Mouse (Mus musculus): Measurements from ENCODE around the gene Exosc3. TPM values are rescaled to one million over a fixed set of nuclear protein-coding genes. Genes with fewer than 3 reads are reported as not detected.

Exosc3 gene
- polyA plus RNA-seq, 1 experiment from 2014 or later = 67.8 TPM

DNA sequence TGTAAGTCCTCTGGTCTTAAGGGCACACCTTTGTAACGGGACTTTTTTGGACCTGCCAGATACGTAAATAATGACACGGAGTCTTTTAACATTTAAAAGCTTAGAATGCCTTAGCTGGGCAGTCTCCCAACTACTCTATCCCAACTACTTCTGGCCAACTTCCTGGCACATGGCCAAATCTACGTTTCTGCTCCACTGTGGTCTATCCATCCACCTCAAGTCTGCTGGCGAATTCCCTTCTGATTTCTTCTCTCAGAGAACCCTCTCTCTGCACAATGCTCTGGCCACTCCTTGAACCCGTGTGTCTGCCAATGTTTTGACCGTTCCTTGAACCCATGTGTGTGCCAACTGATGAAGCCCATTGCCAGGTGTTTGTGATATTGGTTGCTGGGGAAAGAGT, 11.4 kb downstream of the Exosc3 start:
- WGBS = 90% methylated on average over 7 of the region's 7 CpGs
- no peak overlapping the region for H3K4me3 ChIP-seq
- H3K4me1 ChIP-seq = no peaks in the 10 kb centered on the region
- no peaks in the 10 kb centered on the region for H3K36me3 ChIP-seq
- H3K9ac ChIP-seq = no peak overlapping the region
- no peaks in the 10 kb centered on the region for H3K9me3 ChIP-seq (replicated peaks)
- H3K27ac ChIP-seq = no peak overlapping the region
- peaks cover 5% of the 10 kb centered on the region; the same call in 1 of the 2 replicates for H3K27me3 ChIP-seq
- no peak for ATAC-seq (ENCODE audit: low FRiP score)
- no peak overlapping the region for H3K4me2 ChIP-seq (replicated peaks)

DNA sequence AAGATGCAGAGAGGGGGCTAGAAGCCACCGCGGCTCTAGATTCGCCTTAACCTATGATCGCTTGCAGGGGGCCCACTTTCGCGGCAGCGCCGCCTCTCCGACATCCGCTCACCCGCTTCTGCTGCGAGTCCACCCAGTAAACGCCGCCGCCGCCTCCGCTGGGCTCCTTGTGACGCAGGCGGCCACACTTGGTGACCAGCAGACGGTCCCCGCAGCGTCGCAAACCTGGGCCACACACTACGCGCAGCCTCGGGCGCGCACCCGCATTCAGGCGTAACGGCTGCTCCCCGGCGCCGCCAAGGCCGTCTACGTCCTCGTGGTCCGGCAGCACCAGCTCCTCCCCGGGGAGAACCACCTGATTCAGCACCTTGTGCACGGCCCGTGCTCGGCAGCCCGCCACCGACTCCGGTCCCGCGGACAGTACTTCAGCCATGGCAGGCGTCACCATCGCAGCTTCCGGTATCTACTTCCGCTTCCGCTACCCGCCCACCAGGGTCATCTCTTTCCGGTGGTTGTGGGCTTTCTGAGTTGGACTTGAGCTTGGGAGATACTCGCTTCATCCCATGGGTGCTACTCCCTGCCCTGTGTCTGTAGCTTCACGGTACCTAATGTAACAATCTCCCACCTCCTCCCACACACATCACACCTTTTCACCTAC, 22.2 kb downstream of the Exosc3 start:
- peak; percentile 84 for ATAC-seq (ENCODE audit: low FRiP score)
- WGBS = under 1% methylated on average over 56 of the region's 56 CpGs
- Histone ChIP-seq H3K4me1 (peaks cover 16% of the 10 kb centered on the region), H3K9ac (peak overlapping the region; percentile 85), H3K27ac (peak overlapping the region; percentile 85), H3K4me3 (peak overlapping the region; percentile 85), H3K27me3 (peaks cover 29% of the 10 kb centered on the region), H3K36me3 (peaks cover 26% of the 10 kb centered on the region), H3K4me2 (replicated peaks) (peak overlapping the region; percentile 64), H3K9me3 (replicated peaks) (no peaks in the 10 kb centered on the region)

DNA sequence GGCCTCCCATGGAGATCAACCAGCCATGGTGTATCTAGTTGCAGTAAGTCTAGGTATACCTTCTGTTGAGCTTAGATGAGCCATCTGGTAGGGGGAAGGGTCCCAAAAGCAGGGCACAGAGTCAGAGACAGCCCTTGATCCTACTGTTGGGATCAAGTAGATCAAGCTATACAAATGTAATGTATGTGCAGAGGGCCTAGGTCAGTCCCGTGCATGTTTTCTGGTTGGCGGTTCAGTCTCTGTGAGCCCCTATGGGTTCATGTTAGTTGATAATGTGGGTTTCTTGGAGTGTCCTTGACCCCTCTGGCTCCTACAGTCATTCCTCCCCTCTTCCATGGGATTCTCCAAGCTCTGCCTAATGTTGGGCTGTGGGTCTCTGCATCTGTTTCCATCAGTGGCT, 31.5 kb downstream of the Exosc3 start:
- WGBS = 96% methylated on average over 2 of the region's 2 CpGs
- no peaks in the 10 kb centered on the region for H3K9me3 ChIP-seq (replicated peaks)

DNA sequence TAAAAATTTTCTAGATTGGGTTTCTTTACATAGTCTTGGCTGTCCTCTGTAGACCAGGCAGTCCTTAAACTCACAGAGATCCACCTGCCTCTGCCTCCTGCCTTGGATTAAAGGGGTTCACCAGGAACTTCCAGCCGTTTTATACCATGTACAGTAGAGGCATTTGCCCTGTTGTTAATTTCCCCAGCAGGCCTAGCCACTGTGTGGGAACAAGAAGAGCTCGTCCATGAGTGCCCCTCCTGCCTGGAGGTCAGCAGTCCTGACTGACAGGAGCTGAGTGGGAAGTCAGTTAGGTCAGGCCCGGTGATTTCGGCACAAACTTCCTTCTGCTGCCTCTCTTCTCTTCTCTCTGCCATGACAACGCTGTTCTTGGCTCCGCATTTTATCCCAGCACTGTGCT, 33.9 kb downstream of the Exosc3 start:
- Histone ChIP-seq H3K9me3 (replicated peaks) (no peaks in the 10 kb centered on the region), H3K9ac (no peak overlapping the region), H3K27me3 (no peaks in the 10 kb centered on the region), H3K36me3 (peaks cover 57% of the 10 kb centered on the region), H3K4me1 (no peaks in the 10 kb centered on the region), H3K27ac (no peak overlapping the region), H3K4me2 (replicated peaks) (no peak overlapping the region), H3K4me3 (no peak overlapping the region)
- WGBS = 87% methylated on average over 6 of the region's 6 CpGs
- ATAC-seq (ENCODE audit: low FRiP score) = no peak

More for the DNA sequence above, 31.5 kb downstream of the Exosc3 start:
- Histone ChIP-seq H3K4me1 (no peaks in the 10 kb centered on the region), H3K4me3 (no peak overlapping the region), H3K27me3 (no peaks in the 10 kb centered on the region), H3K9ac (no peak overlapping the region), H3K36me3 (peaks cover 57% of the 10 kb centered on the region), H3K4me2 (replicated peaks) (no peak overlapping the region), H3K27ac (no peak overlapping the region)
- ATAC-seq (ENCODE audit: low FRiP score) = no peak

DNA sequence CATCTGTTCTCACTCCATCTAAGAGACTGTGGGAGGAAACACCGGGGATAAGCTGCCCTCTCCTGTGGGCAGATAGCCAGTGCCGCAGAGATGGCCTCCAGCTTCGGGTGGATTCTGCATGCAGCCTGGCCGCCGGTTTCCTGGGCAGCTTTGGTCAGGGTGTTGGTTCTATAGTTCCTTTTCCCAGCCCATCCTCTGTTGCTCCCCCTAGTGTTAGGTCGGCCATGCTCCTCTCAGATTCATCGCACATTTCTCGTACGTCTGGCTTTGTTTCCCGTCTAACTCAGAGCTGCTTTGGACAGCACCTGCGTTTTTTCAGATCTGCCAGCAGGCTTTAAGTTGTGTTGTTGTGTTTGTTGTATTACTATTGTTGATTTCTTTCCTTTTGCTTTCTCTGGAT, 34.5 kb downstream of the Exosc3 start:
- Histone ChIP-seq H3K9me3 (replicated peaks) (no peaks in the 10 kb centered on the region), H3K27me3 (no peaks in the 10 kb centered on the region), H3K36me3 (peaks cover 60% of the 10 kb centered on the region), H3K27ac (no peak overlapping the region), H3K4me2 (replicated peaks) (no peak overlapping the region), H3K4me1 (no peaks in the 10 kb centered on the region), H3K9ac (no peak overlapping the region), H3K4me3 (no peak overlapping the region)
- no peak for ATAC-seq (ENCODE audit: low FRiP score)
- WGBS = 31% methylated on average over 11 of the region's 11 CpGs

DNA sequence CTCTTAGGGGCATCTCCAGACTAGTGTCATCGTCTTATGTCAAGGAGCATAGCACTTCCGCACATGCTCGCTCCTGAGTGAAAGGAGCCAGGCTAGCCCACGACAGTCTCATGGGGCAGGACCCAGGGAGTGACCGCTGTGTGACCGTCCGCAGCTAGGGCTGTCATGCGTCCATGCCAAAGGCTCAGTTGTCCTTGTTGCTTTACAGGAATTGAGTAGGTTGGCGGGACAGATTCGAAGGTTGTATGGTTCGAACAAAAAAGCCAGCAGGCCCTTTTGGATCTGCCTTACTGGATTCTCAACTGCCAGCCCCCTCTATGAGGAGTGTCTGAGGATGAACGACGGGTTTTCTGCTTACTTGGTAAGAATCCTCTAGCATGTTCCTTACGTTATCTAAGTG, 37.0 kb downstream of the Exosc3 start:
- H3K9me3 ChIP-seq (replicated peaks) = no peaks in the 10 kb centered on the region
- H3K36me3 ChIP-seq = peaks cover 73% of the 10 kb centered on the region
- no peak overlapping the region for H3K27ac ChIP-seq
- no peak overlapping the region for H3K4me3 ChIP-seq
- no peaks in the 10 kb centered on the region for H3K27me3 ChIP-seq
- H3K4me1 ChIP-seq = no peaks in the 10 kb centered on the region
- no peak for ATAC-seq (ENCODE audit: low FRiP score)
- no peak overlapping the region for H3K4me2 ChIP-seq (replicated peaks)
- no peak overlapping the region for H3K9ac ChIP-seq
- WGBS = 98% methylated on average over 14 of the region's 14 CpGs

DNA sequence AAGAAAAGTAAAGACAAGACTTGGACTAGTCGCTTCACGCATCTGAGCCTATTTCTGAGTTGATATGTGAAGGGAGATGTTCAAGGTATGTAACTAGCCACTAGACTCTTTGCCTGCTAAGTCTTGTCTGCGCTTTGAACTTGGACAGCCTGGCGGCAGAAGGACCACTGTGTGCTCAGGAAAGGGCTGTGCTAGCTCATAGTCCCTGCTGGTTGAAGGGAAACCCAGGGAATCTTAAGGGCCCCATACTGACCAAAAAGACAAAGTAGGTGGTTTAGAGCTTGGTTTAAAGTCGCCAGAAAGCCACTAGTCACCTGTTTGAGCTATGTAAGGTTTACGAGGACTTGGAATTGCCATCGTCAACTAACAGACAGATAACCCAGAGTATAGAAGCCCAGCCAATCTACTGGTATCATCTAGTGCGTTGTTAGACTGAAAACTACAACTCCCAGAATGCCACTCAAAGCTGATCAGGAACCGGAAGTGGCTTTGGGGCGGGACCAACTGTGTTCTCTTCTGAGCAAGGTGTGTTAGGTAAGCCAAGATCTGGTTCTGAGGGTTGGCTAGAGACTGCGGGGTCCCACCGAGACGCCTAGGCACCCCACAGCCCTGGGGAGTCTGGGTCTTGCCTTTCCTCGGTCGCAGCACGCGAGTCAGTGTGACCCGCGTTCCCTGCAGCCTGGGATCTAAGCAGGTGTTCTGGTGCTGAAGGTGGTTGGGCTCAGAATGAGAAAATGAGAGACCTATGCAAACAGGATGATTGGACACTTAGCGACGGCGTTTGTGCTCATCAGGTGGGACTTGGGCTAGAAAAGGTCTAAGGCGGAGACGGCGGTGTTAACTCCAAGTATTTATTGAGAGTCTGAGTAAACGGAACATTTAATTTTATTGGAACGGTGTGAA, 45.6 kb downstream of the Exosc3 start, which contains the start of gene Trmt10b:
Trmt10b (plus strand) TSS at position 466 of the 903 bp plus-strand sequence.
- H3K27me3 ChIP-seq = no peaks in the 10 kb centered on the region
- peak within 1 kb of the TSS; percentile 82 for H3K4me2 ChIP-seq (replicated peaks)
- peaks cover 6% of the 10 kb centered on the region for H3K4me1 ChIP-seq
- no peak within 1 kb of the TSS for H3K27ac ChIP-seq
- peak within 1 kb of the TSS; percentile 75 for H3K4me3 ChIP-seq
- H3K36me3 ChIP-seq = peaks cover 14% of the 10 kb centered on the region
- ATAC-seq (ENCODE audit: low FRiP score) = peak; percentile 88
- H3K9me3 ChIP-seq (replicated peaks) = no peaks in the 10 kb centered on the region
- 25% methylated on average over 27 of the region's 27 CpGs for WGBS
- H3K9ac ChIP-seq = peak within 1 kb of the TSS; percentile 65

DNA sequence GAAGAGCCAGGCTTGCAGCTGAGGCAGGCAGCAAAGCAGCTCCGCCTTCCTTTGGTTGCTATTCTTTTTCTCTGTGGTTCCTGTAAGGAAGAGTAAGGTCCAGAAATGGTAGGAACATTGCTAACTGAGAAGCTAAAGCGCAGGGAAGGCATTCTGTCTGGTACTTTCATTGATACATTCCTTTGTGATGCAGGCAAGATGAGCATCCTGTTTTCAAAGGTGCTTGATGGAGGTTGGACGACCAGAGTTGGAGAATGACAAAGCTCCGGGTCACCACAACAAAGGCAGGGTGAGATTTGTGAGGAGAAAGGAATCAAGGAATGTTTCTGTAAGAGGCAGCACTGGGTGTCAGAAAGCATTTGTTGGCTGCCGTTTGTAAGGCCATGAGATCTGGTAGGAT, 54.6 kb downstream of the Exosc3 start:
- WGBS = 74% methylated on average over 5 of the region's 5 CpGs
- Histone ChIP-seq H3K9me3 (replicated peaks) (no peaks in the 10 kb centered on the region), H3K4me2 (replicated peaks) (no peak overlapping the region), H3K36me3 (no peaks in the 10 kb centered on the region), H3K27ac (no peak overlapping the region), H3K4me1 (no peaks in the 10 kb centered on the region), H3K27me3 (no peaks in the 10 kb centered on the region), H3K4me3 (no peak overlapping the region), H3K9ac (no peak overlapping the region)
- no peak for ATAC-seq (ENCODE audit: low FRiP score)

DNA sequence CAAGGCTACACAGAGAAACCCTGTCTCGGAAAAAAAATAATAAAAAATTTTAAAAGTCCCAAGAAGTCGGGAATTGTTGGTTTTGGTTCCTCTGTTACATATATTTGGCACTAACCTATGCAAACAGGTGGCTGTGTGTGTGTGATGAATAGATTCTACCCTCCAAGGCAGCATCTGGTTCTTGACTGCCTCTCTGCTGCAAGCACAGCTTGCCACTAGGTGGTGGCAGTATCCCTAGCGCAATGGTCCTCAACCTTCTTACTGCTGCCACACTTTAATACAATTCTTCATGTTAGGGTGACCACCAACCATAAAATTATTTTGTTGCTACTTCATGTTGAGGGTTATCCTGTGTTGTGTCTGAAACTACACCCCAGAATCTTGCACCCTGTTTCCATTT, 56.2 kb downstream of the Exosc3 start:
- H3K9ac ChIP-seq = no peak overlapping the region
- H3K4me1 ChIP-seq = no peaks in the 10 kb centered on the region
- no peak overlapping the region for H3K4me2 ChIP-seq (replicated peaks)
- H3K4me3 ChIP-seq = no peak overlapping the region
- no peak overlapping the region for H3K27ac ChIP-seq
- WGBS = 44% methylated on average over 3 of the region's 3 CpGs
- ATAC-seq (ENCODE audit: low FRiP score) = no peak
- no peaks in the 10 kb centered on the region for H3K27me3 ChIP-seq
- no peaks in the 10 kb centered on the region for H3K9me3 ChIP-seq (replicated peaks)
- H3K36me3 ChIP-seq = no peaks in the 10 kb centered on the region

DNA sequence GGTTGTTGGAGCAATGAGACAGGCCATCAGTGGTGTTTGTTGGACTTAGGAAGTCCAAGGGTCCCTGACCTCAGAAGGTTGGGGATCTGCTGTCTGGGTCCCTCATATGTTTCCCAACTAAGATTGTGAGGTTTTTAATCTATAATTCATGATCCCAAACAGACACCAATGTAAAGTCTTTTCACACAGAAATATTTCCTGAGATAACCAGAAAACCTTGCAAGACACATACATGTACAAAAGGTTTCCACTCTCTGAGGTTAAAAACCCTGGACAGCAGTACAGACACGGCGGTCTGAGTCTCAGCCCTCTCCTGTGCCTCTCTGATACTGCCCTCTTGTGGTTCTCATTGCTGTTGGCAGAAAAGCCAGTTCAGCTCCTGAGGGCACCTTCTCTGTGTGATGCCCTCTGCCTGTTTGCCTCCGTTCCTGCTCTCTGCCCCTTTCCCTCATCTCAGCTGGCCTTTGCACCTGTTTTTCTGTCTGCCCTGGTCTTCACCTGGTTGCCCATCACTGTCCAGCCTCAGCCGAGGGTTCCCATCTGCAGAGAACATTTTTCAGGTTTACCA, 62.5 kb downstream of the Exosc3 start:
- no peak overlapping the region for H3K4me2 ChIP-seq (replicated peaks)
- no peaks in the 10 kb centered on the region for H3K4me1 ChIP-seq
- H3K4me3 ChIP-seq = no peak overlapping the region
- H3K27ac ChIP-seq = no peak overlapping the region
- H3K36me3 ChIP-seq = no peaks in the 10 kb centered on the region
- peak; percentile 29; the same call in 1 of the 2 replicates for ATAC-seq (ENCODE audit: low FRiP score)
- H3K9ac ChIP-seq = no peak overlapping the region
- no peaks in the 10 kb centered on the region for H3K9me3 ChIP-seq (replicated peaks)
- H3K27me3 ChIP-seq = no peaks in the 10 kb centered on the region
- WGBS = 16% methylated on average over 4 of the region's 4 CpGs

DNA sequence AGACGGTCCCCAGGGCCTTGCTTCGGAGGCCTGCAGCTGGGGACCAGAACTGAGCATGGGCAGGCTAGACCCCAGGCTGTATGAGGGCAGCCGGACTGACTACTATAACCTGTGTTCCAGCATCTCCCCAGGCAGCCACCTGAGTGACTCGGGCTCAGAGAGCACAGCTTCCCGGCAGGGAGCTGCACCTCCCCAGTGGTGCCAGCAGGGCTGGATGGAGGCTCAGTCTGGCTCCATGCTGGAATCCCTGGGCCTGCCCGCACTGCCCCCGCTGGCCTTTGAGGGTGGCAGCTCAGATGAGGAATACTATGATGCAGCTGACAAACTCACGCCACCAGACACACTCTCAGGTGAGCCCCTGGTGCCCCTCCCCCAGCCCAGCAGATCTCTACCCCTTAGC, 63.2 kb downstream of the Exosc3 start:
- Histone ChIP-seq H3K36me3 (no peaks in the 10 kb centered on the region), H3K27me3 (no peaks in the 10 kb centered on the region; the same call in 1 of the 2 replicates), H3K27ac (no peak overlapping the region), H3K9ac (no peak overlapping the region; the same call in 1 of the 2 replicates), H3K4me3 (no peak overlapping the region), H3K4me2 (replicated peaks) (no peak overlapping the region), H3K4me1 (no peaks in the 10 kb centered on the region), H3K9me3 (replicated peaks) (no peaks in the 10 kb centered on the region)
- no peak for ATAC-seq (ENCODE audit: low FRiP score)
- 57% methylated on average over 8 of the region's 8 CpGs for WGBS

DNA sequence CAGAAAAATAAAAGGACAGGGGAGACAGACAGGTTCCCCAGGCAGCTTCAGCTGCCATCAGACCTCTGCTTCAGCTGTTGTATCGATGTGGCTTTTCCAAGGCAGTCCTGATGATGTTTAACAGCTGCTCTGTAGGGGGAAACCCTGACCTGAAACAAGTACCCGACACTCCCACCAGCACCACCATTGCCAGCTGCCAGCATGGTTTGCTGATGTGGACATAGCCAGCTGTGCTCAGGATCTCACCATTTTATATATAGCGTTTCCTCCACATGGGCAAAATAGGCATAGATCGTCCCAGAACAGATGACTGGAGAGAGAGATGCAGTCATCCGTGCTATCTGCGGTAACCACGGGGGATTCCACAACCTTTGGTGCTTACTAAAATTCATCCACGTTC, 66.8 kb downstream of the Exosc3 start:
- Histone ChIP-seq H3K4me2 (replicated peaks) (no peak overlapping the region), H3K4me3 (no peak overlapping the region), H3K36me3 (no peaks in the 10 kb centered on the region), H3K27me3 (no peaks in the 10 kb centered on the region; the same call in 1 of the 2 replicates), H3K4me1 (peaks cover 6% of the 10 kb centered on the region), H3K9ac (no peak overlapping the region), H3K9me3 (replicated peaks) (no peaks in the 10 kb centered on the region), H3K27ac (no peak overlapping the region)
- ATAC-seq (ENCODE audit: low FRiP score) = no peak
- WGBS = 83% methylated on average over 8 of the region's 8 CpGs

All from hindbrain, embryonic 12.5 days (tissue).